27 mouse cellular contexts compared by ENCODE assay signal in the genomic region with DNA sequence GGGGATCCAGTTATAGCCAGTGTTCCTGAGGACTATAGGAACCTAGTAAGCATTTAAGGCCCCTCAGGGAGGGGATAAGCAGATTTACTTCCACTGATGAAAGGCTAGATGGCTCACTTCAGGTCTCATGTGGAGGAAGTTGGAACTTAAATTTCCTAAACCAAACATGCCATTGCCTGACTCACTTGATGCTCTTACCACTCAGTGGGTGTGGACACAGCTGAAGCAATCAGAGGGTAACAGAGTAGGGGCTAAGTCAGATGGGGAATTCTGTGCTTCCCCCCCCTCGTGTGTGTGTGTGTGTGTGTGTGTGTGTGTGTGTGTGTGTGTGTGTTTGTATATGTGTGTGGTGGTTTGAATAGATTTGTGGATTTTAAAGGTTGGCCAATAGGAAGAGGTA.
"Had no signal": no experiment of that assay in that cellular context is flagged by ENCODE, and none has a peak within 500 bp of the region (broad histone marks: within the 10 kb centered on the region; RNA-seq: fewer than 3 reads in every experiment).

No protein-coding gene starts in this region.

- H3K36me3 ChIP-seq: heart, embryonic 13.5 days; heart, embryonic 15.5 days; hindbrain, embryonic 10.5 days; hindbrain, embryonic 12.5 days; intestine, embryonic 15.5 days; kidney, embryonic 15.5 days; limb, embryonic 13.5 days; limb, embryonic 15.5 days had no signal

- H3K27ac ChIP-seq: heart, adult 2 months; heart, embryonic 13.5 days; heart, embryonic 15.5 days; hindbrain, embryonic 10.5 days; hindbrain, embryonic 12.5 days; hindbrain, embryonic 14.5 days; intestine, embryonic 15.5 days; kidney, embryonic 15.5 days; limb, embryonic 13.5 days; limb, embryonic 15.5 days had no signal

- H3K4me2 ChIP-seq: heart, embryonic 11.5 days; heart, embryonic 13.5 days; heart, embryonic 15.5 days; hindbrain, embryonic 12.5 days; hindbrain, embryonic 14.5 days; intestine, embryonic 15.5 days; kidney, embryonic 15.5 days; limb, embryonic 13.5 days; limb, embryonic 15.5 days had no signal

- H3K9ac ChIP-seq: heart, embryonic 13.5 days; heart, embryonic 15.5 days; hindbrain, embryonic 12.5 days; hindbrain, embryonic 14.5 days; intestine, embryonic 15.5 days; kidney, embryonic 15.5 days; limb, embryonic 13.5 days; limb, embryonic 15.5 days had no signal

- H3K9me3 ChIP-seq: heart, embryonic 13.5 days; heart, embryonic 15.5 days; hindbrain, embryonic 10.5 days; hindbrain, embryonic 12.5 days; intestine, embryonic 15.5 days; kidney, embryonic 15.5 days; limb, embryonic 13.5 days; limb, embryonic 15.5 days had no signal

- ATAC-seq: hindbrain, embryonic 16.5 days; inflammation-experienced regulatory T-cells, adult 6 months; intestine, embryonic 15.5 days; intestine, postnatal 0 days had no signal

- H3K27me3 ChIP-seq: heart, embryonic 13.5 days; heart, embryonic 15.5 days; hindbrain, embryonic 12.5 days; intestine, embryonic 15.5 days; kidney, embryonic 15.5 days; limb, embryonic 13.5 days; limb, embryonic 15.5 days had no signal

- H3K4me1 ChIP-seq: heart, embryonic 15.5 days; hindbrain, embryonic 10.5 days; hindbrain, embryonic 12.5 days; intestine, embryonic 15.5 days; kidney, embryonic 15.5 days; limb, embryonic 13.5 days; limb, embryonic 15.5 days had no signal

- H3K4me3 ChIP-seq: heart, adult 2 months; heart, embryonic 13.5 days; heart, embryonic 15.5 days; hindbrain, embryonic 10.5 days; hindbrain, embryonic 12.5 days; intestine, embryonic 15.5 days; kidney, embryonic 15.5 days; limb, embryonic 13.5 days; limb, embryonic 15.5 days had no signal

- DNase-seq: gastrocnemius, postnatal 14 days; gastrocnemius, postnatal 36 days; heart, adult 11 months; heart, adult 2 months; heart, postnatal 14 days; heart, postnatal 4 days; kidney, adult 2 months; kidney, adult 9 months; kidney, postnatal 10 days; kidney, postnatal 25 days; kidney, postnatal 4 days; layer of hippocampus, adult 9-11 months; layer of hippocampus, postnatal 36 days; left cerebral cortex, postnatal 4 days had no signal
